Mouse (Mus musculus): Measurements from ENCODE around the gene Sco2.

Gene Sco2

DNA sequence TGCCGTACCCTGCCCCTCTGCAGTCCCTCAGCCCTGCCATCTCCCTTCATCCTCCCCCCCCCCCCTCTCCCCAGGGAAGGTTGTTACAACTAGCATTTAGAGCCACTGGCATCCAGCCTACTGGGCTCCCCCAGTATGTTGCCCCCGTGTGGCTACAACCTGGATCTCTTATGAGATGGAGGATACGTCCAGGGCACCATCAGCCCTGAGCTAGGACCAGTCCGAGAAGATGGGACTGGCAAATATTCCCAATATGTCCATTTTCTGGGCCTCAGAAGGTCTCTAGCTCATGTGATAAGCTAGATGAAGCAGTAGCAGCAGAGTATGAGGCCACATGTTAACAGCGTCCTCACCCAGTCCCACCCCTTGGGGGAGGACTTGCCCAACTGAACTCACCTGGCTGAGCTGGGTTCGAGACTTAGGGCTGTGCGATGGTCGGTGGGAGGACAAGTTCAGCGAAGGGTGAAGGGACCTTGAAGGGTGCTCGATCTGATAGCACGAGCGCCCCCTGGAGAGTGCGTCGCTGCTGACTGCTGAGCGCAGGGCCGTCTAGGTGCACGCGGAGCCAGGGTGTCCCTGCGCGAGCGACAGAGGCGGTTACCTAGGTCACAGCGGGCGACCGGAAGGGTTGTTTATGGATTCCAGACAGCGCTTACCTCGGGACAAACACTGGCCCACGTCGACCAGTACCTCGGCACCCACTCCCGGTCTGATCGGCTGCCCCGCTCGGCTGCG is 452 bp downstream of the Sco2 start:
- peak; percentile 88 to 90 for DNase-seq (ENCODE audit: low spot score in 2 of 2)

DNA sequence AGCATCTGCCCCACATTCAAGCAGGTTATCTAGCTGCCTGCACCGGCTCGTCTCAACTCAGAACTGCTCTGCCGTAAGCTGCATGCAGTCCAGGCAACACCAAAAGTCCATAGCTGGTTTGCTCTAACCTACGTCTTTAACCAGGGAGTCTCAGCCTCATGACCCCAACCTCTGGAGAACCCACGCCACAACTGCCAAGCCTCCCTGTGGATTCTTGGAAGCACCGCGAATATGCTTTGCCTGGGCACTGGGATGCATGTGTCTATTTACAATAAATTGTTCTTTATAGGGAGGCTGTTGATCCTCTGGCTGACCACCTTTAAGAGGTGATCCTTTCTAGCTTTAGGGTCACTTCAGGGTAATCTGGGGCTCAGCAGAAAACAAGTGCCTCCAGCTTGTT is 1.1 kb downstream of the Sco2 start:
- DNase-seq (ENCODE audit: low spot score in 2 of 2): no peak

DNA sequence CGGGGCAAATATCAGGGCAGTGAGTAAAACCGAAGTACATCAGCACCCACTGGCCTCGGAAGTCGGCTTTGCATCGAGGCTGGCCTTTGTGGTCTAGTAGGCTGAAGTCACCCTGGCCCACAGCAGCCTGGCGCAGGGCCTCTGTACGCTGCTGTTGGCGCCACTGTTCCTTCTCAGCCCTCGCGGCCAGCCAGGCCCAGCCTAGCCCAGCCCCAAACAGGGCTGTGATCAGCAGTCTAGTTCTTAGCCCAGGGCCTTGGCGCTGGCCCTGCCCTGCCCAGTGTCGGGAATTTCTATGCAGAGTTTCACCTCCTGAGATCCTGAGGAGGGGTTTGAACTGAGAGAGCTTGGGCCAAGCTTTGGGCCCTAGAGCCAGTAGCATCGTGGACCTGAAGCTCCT is 1.6 kb downstream of the Sco2 start:
- DNase-seq (ENCODE audit: low spot score in 2 of 2): no peak

DNA sequence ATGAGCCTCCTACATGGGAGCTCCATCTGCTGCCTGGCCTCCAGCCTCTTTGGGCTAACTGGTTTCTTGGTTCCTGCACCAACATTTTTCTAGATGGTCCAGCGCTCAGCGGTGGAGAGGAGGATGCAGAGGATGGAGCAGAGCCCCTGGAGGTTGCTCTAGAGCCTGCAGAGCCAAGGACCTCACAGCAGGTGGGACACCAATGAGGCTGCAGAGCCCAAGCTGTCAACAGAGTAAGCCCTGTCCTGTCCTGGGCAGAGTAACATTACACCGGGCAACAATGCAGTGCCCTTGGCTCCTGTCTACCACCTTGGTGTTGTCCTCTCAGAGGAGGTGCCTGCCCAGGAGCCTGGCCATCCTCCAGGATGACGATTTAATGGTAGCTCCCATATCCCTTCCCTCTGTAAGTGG is 8.5 kb downstream of the Sco2 start:
- DNase-seq (ENCODE audit: low spot score in 2 of 2): no peak

DNA sequence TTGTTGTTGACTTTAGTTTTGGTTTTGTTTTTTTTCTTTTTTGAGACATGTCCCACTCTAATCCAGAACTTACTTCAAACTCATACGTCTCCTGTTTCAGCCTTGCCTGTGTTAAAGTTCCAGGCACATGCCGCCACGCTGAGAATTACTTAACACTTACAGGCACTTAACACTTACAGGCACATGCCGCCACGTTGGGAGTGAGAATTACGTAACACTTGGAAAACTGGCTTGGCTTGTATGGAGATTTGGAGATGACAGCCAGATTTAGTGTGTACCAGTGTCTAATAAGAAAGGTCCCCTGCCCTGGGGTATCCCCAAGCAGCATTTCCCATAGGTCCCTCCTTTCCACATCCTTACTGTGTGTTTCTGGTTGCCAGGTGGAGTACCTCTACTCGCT is 10.6 kb downstream of the Sco2 start:
- no peak for DNase-seq (ENCODE audit: low spot score in 2 of 2)

DNA sequence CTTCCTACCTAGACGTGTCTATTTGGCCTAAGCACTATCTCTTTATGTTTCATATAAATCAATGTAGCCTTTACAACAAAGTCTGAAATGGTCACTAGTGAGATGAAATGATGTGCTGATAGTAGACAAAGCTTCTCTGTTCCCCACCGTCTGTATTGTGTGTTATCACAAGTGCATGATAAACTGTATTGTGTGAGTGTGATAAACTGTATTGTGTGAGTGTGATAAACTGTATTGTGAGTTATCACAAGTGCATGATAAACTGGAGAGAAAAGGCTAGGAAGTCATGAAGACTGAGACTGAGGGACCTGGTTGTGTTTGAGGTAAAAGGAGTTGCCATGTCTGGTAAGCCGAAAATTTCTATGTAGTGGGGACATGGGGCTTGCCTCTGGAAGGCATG is 14.9 kb downstream of the Sco2 start:
- no peak for DNase-seq (ENCODE audit: low spot score in 2 of 2)

DNA sequence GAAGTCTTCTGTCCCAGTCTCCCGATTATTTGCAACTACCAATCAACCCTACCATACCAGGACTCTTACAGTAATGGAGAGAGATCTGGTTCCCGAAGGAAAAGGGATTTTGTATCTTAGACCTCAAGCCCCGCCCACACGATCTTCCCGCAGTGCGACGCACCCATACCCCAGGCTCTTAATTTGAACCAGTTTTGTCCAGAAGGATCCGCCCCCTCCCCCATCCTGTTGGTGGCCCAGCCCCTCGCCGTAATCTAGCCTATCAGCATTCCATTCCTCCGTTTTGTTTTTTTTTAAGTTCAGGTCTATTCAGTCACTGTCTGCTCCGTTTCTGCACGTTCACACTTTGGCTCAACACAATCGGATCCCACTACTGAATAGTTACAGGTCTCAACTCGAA is 17.3 kb downstream of the Sco2 start:
- peak; percentile 91 to 93 for DNase-seq (ENCODE audit: low spot score in 2 of 2)

DNA sequence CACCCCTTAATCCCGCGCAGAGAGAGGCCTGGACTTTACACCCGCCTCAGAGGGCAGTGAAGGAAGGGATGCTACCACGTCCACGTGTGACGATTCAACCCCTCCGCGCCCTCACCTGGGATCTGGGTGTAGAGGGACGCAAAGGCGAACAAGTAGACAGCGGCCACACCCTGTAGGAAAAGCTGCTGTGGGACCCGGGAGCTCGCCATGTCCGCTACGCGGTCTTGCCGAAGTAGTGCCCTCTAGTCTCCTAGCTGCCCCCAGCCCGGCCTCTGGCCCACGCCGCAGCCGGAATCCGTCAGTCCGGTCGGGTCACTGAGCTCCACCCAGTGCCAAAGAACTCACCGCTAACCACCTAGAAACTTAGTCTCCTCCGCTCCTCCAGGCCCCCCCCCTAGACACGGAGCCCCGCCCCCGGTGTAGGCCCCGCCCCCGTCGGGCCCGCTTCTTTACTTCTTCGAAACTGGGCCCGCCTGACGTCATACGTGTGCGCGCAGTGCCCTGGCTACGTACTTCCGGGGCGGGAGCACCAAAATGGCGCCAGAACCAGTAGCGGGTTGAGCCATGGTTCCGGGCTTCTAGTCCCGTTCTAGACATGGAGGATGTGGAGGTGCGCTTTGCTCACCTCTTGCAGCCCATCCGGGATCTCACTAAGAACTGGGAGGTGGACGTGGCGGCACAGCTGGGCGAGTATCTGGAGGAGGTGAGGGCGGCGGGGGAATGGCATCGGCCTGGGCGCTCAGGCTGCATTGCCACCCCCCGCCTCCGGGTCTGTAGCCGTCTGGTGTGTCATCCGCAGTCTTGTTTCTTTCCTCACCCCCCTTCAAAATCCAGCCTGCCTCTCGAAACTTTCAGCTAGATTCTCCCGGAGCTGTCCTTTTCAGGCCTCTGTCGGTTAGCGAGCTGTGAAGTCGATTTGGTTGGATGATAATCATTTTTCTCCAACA is 18.1 kb downstream of the Sco2 start, which contains the start of the genes Lmf2 and Ncaph2:
Lmf2 (minus strand) TSS at position 419 of the 947 bp plus-strand sequence.
Ncaph2 (plus strand) TSS at position 479 of the 947 bp plus-strand sequence.
- DNase-seq (ENCODE audit: low spot score in 2 of 2): peak; percentile 96

DNA sequence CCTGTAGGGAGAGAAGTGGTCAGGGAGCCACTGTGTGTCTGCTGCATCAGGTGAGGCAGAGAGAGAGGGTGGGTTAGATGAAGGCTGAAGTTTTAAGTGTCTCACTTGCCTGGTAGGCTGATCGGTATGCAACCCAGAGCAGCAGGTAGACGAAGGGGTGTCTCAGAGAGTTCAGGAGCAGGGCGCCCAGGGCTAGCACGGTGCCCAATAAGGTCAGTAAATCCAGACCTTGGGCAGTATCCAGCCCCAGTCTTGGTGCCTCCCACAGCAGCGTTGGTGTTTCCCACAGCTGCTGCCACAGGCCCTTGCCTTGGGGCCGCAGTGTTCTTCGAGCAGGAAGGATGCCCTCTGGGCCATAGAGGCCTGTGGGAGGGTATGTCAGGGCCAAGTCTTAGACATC is 19.2 kb downstream of the Sco2 start:
- DNase-seq (ENCODE audit: low spot score in 2 of 2): no peak

DNA sequence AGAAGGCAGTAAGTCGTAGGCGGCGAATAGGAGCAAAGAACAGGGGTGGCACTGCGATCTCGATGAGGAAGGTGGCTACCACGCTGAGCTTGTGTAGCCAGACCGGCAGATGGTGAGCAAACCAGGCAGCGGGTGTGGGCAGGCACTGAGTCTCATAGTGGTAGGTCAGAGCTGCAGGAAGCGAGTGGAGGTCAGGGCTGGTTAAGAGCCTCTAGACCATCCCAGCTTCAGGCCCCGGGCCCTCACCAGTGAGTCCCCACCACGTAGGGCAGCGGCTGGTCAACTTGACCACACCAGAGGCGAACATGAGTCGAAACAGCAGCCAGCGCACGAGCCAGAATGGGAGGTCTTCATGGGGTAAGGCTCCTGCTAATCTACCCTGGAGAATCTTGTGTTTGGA is 19.8 kb downstream of the Sco2 start:
- DNase-seq (ENCODE audit: low spot score in 2 of 2): peak in 1 of 2 experiments; percentile 36

DNA sequence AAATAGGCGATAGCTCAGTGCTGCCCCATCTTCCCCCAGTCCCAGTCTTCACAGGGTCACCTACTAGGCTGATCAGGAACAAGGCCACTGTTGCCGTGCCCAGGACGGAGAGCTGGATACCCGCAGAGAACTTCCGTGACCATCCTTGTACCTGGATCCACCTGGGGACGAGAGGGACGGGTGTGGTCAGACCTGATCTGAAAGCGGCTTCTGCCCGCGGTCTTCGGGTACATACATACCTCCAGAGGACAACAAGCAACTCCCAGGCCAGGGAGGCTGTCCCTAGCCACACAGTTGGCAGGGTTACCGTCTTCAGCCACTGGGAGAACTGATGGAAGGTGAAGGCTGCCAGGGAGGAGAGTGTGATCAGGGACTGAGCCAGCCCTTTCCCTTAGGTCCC is 20.9 kb downstream of the Sco2 start:
- no peak for DNase-seq (ENCODE audit: low spot score in 2 of 2)

DNA sequence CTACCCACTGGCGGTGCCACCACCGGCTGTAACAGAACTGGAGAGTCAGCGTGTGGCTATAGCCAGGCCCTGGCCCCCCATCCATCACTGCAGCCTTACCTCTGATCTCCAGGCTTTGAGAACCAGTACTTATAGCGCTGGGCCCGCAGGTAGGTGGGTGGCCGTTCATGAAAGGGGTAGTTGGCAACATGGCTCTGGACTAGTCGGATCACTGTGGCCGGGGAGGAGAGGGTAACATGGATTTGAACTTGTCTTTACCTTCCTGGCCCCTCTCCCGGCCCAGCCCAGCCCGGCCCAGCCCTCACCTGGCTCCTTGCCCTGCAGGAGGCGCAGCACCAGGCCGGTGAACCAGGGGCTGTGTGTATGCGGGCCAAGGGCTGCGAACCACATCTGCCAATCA is 21.6 kb downstream of the Sco2 start:
- DNase-seq (ENCODE audit: low spot score in 2 of 2): no peak

DNA sequence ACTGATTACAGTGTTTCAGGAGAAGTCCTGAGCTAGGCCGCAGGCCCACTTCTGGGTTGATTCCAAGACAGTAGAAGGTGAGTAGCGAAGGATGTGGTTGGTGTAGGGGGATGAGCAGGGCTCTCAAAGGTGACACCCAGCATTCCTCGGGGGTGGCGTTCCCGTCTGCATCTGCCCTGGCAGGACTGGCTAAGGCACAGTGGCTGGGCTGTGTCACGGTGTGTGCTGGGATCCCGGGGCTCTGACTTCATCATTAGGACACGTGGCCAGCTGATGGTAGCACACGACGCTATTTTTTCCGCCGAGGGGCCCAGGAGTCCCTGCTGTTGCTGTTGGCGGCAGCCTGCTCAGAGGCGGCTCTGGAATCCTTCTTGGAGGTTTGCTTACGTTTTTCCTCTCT is 22.3 kb downstream of the Sco2 start:
- DNase-seq (ENCODE audit: low spot score in 2 of 2): no peak

DNA sequence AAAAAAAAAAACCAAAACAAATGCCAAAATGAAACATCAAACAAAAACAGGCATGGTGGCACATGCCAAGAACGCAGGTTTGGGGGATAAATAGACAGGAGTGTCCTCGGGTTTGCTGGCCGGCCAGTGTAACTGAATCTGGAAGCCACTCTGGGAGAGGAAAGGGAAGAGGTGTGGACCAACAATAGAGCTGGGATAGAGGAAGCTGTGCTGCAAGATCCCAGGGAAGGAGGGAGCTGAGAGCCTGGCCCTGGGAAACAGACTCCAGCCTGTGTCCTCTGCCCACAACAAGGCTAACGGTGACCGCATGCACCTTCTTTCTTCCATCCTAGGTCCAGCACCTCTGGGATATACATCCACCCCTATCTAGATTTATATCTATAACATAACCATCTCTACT is 23.2 kb downstream of the Sco2 start:
- no peak for DNase-seq (ENCODE audit: low spot score in 2 of 2)

DNA sequence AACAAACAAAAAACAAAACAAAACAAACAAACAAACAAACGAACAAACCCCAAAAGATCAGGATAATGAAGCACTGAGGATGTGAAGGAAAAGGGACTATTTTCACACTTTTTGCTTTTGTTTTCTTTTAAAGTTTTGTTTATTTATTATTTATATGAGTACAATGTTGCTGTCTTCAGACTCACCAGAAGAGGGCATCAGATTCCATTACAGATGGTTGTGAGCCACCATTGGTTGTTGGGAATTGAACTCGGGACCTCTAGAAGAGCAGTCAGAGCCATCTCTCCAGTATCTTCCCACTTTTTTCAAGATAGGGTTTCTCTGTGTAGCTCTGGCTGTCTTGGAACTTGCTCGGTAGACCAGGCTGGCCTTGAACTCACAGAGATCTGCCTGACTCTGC is 30.3 kb downstream of the Sco2 start:
- no peak for DNase-seq (ENCODE audit: low spot score in 2 of 2)

DNA sequence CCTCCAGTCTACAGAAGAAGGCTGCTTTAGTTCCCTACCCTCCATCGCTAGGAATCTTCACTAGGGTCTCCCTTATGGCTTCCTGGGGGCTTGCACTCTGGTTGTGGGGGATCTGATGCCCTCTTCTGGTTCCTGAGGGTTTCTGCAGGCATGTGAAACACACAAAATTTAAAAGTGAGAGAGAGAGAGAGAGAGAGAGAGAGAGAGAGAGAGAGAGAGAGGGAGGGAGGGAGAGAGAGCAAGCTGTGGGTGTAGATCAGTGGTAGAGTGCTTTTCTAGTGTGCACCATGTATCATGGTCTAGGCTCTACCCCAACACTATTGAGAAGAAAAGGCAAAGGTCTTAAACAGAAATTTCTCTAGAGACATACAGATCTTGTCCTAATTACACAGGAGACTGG is 32.0 kb downstream of the Sco2 start:
- DNase-seq (ENCODE audit: low spot score in 2 of 2): no peak

DNA sequence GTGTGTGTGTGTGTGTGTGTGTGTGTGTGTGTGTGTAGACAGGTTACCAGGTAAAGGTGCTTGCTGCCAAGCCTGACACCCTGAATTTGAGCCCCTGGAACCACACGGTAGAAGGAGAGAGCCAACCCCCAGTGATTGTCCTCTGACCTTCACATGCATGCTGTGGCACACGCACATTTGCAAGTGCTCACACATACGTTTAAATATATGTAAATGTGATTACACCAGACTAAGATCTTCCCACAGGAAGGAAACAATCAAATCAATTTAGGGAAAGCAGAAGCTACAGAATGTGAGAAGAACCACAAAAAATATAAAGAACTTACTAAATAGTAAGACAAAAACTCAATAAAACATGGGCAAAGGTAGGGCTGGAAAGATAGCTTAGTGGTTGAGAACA is 33.5 kb downstream of the Sco2 start:
- DNase-seq (ENCODE audit: low spot score in 2 of 2): no peak

DNA sequence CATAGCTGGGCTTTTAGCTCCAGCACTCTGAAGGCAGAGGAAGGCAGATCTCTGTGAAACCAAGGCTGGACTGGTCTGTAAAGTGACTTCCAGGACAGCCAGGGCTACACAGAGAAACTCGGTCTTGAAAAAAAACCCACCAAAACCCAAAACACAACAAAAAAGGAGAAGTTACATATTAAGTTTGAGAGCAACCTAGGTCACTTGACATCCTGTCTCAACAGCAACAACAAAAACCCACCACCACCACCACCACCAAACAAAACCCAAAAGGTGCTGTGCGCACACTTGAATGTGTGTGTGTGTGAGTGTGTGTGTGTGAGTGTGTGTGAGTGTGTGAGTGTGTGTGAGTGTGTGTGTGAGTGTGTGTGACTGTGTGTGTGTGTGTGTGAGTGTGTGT is 34.0 kb downstream of the Sco2 start:
- DNase-seq (ENCODE audit: low spot score in 2 of 2): no peak

DNA sequence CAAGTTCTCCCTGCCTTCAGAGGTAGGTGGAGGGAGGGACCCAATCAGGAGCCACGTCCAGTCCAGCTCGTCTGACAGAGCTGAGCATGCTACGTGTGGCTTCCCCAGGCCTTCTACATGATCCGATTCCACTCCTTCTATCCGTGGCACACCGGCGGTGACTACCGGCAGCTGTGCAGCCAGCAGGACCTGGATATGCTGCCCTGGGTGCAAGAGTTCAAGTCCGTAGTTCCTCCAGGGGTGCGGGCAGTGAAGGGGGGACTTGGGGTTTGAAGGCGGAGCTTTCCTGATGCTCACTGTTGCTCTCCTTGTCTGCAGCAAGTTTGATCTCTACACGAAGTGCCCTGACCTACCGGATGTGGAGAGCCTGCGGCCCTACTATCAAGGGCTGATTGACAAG is 37.2 kb downstream of the Sco2 start:
- no peak for DNase-seq (ENCODE audit: low spot score in 2 of 2)

DNA sequence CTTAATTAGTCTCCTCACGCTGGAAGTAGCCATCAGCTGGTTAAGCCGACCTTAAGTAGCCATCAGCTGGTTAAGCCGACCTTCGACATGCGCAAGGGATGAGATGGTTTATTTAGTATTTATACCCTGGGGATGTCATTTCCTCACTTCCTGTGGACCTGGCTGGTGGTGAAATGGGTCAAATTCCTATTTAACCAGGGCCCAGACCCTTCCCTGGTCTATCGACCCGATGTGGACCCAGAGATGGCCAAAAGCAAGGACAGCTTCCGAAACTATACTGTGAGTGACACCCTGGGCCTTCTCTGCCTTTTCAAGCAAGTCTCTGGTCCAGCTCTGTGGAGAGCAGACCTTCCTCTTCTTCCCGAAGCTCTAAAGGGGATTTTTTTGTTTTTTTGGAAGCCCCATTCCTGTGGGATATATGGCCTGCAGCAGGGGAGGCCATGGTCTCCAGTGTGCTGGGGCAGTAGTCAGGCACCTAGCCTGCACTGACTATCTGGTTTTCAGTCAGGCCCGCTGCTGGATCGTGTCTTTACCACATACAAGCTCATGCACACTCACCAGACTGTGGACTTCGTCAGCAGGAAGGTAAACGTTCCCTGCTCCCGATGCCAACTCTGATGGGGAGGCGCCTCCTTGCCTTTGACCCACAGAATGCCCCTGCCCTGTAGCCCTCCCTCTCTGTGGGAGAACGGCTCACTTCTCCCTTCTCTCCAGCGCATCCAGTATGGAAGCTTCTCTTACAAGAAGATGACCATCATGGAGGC is 38.7 kb downstream of the Sco2 start:
- no peak for DNase-seq (ENCODE audit: low spot score in 2 of 2)

DNA sequence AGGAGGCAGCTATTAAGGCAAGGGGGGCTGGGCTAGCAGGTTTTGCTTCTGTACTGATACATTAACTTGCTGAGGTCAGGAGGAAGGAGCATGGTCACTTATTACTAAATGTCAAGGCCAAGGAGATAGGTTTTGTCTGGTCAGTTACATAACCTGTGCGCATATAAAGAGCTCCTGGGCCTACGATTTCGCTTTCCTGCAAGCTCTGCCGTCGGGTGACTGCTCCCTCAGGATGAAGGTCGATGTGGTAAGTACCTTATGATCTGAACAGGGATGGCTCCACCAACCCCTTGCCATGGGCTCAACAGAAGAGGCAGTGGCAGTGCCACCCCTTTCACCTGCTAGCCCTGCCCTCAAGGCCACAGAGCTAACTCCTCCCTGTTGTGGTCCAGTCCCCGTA is 39.4 kb downstream of the Sco2 start, which contains the start of gene Miox:
Miox (plus strand) TSS at position 128 of the 400 bp plus-strand sequence.
- DNase-seq (ENCODE audit: low spot score in 2 of 2): no peak

DNA sequence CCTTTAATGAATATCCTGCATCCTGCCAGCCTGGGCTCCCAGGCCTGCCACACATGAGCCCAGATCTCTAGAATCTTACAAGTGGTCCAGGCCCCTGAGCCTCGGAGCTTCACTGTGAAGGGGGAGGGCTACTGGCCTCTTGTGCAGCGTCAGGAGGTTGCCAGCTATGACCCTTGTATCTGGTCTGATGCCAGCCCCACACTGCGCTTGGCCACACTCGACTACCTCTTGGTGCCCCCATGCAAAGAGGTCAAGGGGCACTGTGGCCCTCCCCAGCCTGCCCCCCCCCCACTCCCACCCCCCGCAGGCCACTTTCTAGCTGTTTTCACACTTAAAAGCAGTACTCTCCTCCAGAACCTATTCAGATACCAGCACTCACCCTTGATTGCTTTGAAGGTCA is 47.2 kb downstream of the Sco2 start:
- no peak for DNase-seq (ENCODE audit: low spot score in 2 of 2)
